Mouse (Mus musculus) A20 (cell line): ENCODE measurements around the gene Pitpnc1.

Experiments used
- DNase-seq: peaks from one replicate; pipeline ENCODE4 v3.0.0-alpha.2; 2011; ENCODE audit warnings: low read depth, low spot score

Gene Pitpnc1

GRCm38 (mm10) chr11:107237532-107237931 is 233.0 kb downstream of the Pitpnc1 start:
- no peak for DNase-seq

GRCm38 (mm10) chr11:107233252-107233890 is 237.1 kb downstream of the Pitpnc1 start:
- DNase-seq: no peak

GRCm38 (mm10) chr11:107230128-107230527 is 240.4 kb downstream of the Pitpnc1 start:
- DNase-seq: no peak

GRCm38 (mm10) chr11:107226431-107226830 is 244.1 kb downstream of the Pitpnc1 start:
- DNase-seq: no peak

- DNase-seq: no peak
Observed at GRCm38 (mm10) chr11:107226013-107226412, 244.5 kb downstream of the Pitpnc1 start.

GRCm38 (mm10) chr11:107225301-107225700 is 245.2 kb downstream of the Pitpnc1 start:
- DNase-seq: no peak

GRCm38 (mm10) chr11:107223667-107224214 is 246.8 kb downstream of the Pitpnc1 start:
- DNase-seq: no peak

- no peak for DNase-seq
Observed at GRCm38 (mm10) chr11:107223169-107223561, 247.3 kb downstream of the Pitpnc1 start.

GRCm38 (mm10) chr11:107222531-107223168 is 247.8 kb downstream of the Pitpnc1 start:
- DNase-seq: no peak

- no peak for DNase-seq
Observed at GRCm38 (mm10) chr11:107215111-107215510, 255.4 kb downstream of the Pitpnc1 start.

GRCm38 (mm10) chr11:107213745-107214144 is 256.8 kb downstream of the Pitpnc1 start:
- peak; percentile 66 for DNase-seq

GRCm38 (mm10) chr11:107209818-107210217 is 260.7 kb downstream of the Pitpnc1 start:
- no peak for DNase-seq

GRCm38 (mm10) chr11:107201773-107202172 is 268.7 kb downstream of the Pitpnc1 start:
- no peak for DNase-seq

GRCm38 (mm10) chr11:107199281-107199680 is 271.2 kb downstream of the Pitpnc1 start:
- DNase-seq: no peak

- no peak for DNase-seq
Observed at GRCm38 (mm10) chr11:107195334-107195733, 275.2 kb downstream of the Pitpnc1 start.

- DNase-seq: no peak
Observed at GRCm38 (mm10) chr11:107190376-107190775, 280.1 kb downstream of the Pitpnc1 start.

GRCm38 (mm10) chr11:107188565-107189552 is 281.6 kb downstream of the Pitpnc1 start, which contains the start of gene Nol11:
TSS of gene Nol11 (minus strand) at chr11:107189381.
- peak; percentile 99 for DNase-seq

GRCm38 (mm10) chr11:107183777-107184176 is 286.7 kb downstream of the Pitpnc1 start:
- DNase-seq: no peak

- DNase-seq: peak; percentile 46
Observed at GRCm38 (mm10) chr11:107161215-107161614, 309.3 kb downstream of the Pitpnc1 start.

GRCm38 (mm10) chr11:107159034-107159433 is 311.5 kb downstream of the Pitpnc1 start:
- DNase-seq: peak; percentile 68
